Comparison of ENCODE assay signal across 8 mouse cellular contexts in the genomic region with DNA sequence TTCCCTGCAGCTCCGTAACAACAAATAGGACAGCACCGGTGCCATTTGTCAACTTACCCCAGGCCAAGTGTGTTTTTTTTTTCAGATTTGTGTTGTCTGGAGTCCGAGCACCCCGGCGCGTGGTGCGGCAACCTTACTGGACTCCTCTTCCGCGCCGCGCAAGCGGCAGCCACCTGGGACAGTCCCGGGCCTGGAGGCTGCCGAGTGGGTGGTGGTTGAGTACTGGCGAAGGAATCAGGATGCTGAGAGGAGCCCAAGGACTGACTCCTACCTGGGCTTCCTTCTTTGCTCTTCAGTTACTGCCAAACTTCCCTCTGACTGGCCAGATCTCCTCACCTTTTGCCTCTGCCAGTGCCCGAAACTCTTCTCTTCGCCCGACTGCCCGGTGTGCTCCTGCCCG. TPM values are rescaled to one million over a fixed set of nuclear protein-coding genes. Genes with fewer than 3 reads are reported as not detected.
DNase-seq lines count a peak whose midpoint lies in the region; ATAC-seq lines count a peak whose summit lies in the region.

No protein-coding gene starts in this region.

- peak; percentile 34; the same call in 1 of the 2 replicates for ATAC-seq in hindbrain, embryonic 14.5 days (ENCODE audit: low FRiP score)
- ATAC-seq in midbrain, embryonic 16.5 days = peak; percentile 27; the same call in 1 of the 2 replicates
- no peak for ATAC-seq in activated CD4-positive, CD25-positive, alpha-beta regulatory T cell, adult 4 months

- no peaks in the 10 kb centered on the region for H3K4me1 ChIP-seq in hindbrain, embryonic 14.5 days (replicated peaks; ENCODE audit: control insufficient read depth, insufficient read depth, low read length)
- H3K4me1 ChIP-seq in midbrain, embryonic 16.5 days (ENCODE audit: control insufficient read depth, insufficient read depth, low read length) = no peaks in the 10 kb centered on the region

- H3K36me3 ChIP-seq in hindbrain, embryonic 14.5 days (replicated peaks; ENCODE audit: control insufficient read depth, insufficient read depth) = no peaks in the 10 kb centered on the region
- H3K36me3 ChIP-seq in midbrain, embryonic 16.5 days (ENCODE audit: control insufficient read depth, insufficient read depth, low read length) = no peaks in the 10 kb centered on the region

- H3K27ac ChIP-seq in hindbrain, embryonic 14.5 days = no peak overlapping the region
- H3K27ac ChIP-seq in midbrain, embryonic 16.5 days (ENCODE audit: low read length) = no peak overlapping the region

- peak; percentile 1 for DNase-seq in adrenal gland, postnatal 25 days
- no peak for DNase-seq in adrenal gland, postnatal 4 days (ENCODE audit: low spot score in 2 of 2)
- peak; percentile 7 to 19 for DNase-seq in layer of hippocampus, postnatal 10 days (ENCODE audit: low spot score in 2 of 2)
- no peak for DNase-seq in layer of hippocampus, adult 9-11 months
- DNase-seq in hindbrain, embryonic 14.5 days (ENCODE audit: low spot score) = no peak
- no peak for DNase-seq in frontal cortex, postnatal 10 days (ENCODE audit: low spot score in 2 of 2)

- H3K4me2 ChIP-seq in hindbrain, embryonic 14.5 days (replicated peaks) = peak overlapping the region; percentile 62
- peak overlapping the region; percentile 69 for H3K4me2 ChIP-seq in midbrain, embryonic 16.5 days (ENCODE audit: low read length)

- peaks cover 19% of the 10 kb centered on the region for H3K27me3 ChIP-seq in hindbrain, embryonic 14.5 days (ENCODE audit: control insufficient read depth, insufficient read depth, low read length)
- peaks cover 4% of the 10 kb centered on the region for H3K27me3 ChIP-seq in midbrain, embryonic 16.5 days (ENCODE audit: control insufficient read depth, insufficient read depth, low read depth, low read length)

- H3K9me3 ChIP-seq in hindbrain, embryonic 14.5 days (ENCODE audit: control insufficient read depth, low read length) = no peaks in the 10 kb centered on the region
- no peaks in the 10 kb centered on the region for H3K9me3 ChIP-seq in midbrain, embryonic 16.5 days (replicated peaks; ENCODE audit: control insufficient read depth, low read length, poor library complexity, severe bottlenecking)

- H3K9ac ChIP-seq in hindbrain, embryonic 14.5 days = peak overlapping the region; percentile 55; the same call in 1 of the 2 replicates
- peak overlapping the region; percentile 64; the same call in 1 of the 2 replicates for H3K9ac ChIP-seq in midbrain, embryonic 16.5 days (ENCODE audit: low read depth, low read length)

- 17% methylated on average over 20 of the region's 20 CpGs for WGBS in hindbrain, embryonic 14.5 days
- WGBS in midbrain, embryonic 16.5 days = 25% methylated on average over 20 of the region's 20 CpGs

- peak overlapping the region; percentile 47 for H3K4me3 ChIP-seq in hindbrain, embryonic 14.5 days (replicated peaks; ENCODE audit: low read length)
- peak overlapping the region; percentile 45 for H3K4me3 ChIP-seq in midbrain, embryonic 16.5 days (ENCODE audit: low read depth, low read length)

RNA-seq across cellular contexts. Expression of a gene that starts 0.2 kb away (rescaled TPM):
- total RNA-seq in adrenal gland, postnatal 25 days (2021) = 1.4 and 2.6 TPM in 2 replicates
- 1 to 10 TPM; 2.9 to 4.0 TPM for total RNA-seq in adrenal gland, postnatal 4 days (2021)
- 10 to 100 TPM; 42.5 to 45.0 TPM for total RNA-seq in layer of hippocampus, postnatal 10 days (2021)
- 4.8 and 5.1 TPM in 2 replicates for polyA plus RNA-seq in hindbrain, embryonic 14.5 days (2014; fragmentation: Nextera tagmentation; extraction: Ambion mirVana)
- polyA plus RNA-seq in midbrain, embryonic 16.5 days (2015; fragmentation: Nextera tagmentation; extraction: Ambion mirVana) = 2.6 and 3.4 TPM in 2 replicates
- polyA plus RNA-seq in activated CD4-positive, CD25-positive, alpha-beta regulatory T cell, adult 4 months (2017; shearing (Covaris generic)) = not detected

RNA-seq across cellular contexts. Expression of a gene that starts 1.0 kb away (rescaled TPM):
- total RNA-seq in adrenal gland, postnatal 25 days (2021) = 2.4 and 3.4 TPM in 2 replicates
- 1 to 10 TPM; 2.9 to 3.6 TPM for total RNA-seq in adrenal gland, postnatal 4 days (2021)
- 1 to 10 TPM; 3.3 to 3.6 TPM for total RNA-seq in layer of hippocampus, postnatal 10 days (2021)
- polyA plus RNA-seq in hindbrain, embryonic 14.5 days (2014; fragmentation: Nextera tagmentation; extraction: Ambion mirVana) = 1.2 TPM in 2 replicates
- 0.91 and 1.2 TPM in 2 replicates for polyA plus RNA-seq in midbrain, embryonic 16.5 days (2015; fragmentation: Nextera tagmentation; extraction: Ambion mirVana)
- polyA plus RNA-seq in activated CD4-positive, CD25-positive, alpha-beta regulatory T cell, adult 4 months (2017; shearing (Covaris generic)) = not detected

Comparison
In these comparisons a context has a peak if more than half of its experiments do, and no peak if none do; other contexts are left out.
1. DNase-seq: peak in adrenal gland, postnatal 25 days (single experiment) and layer of hippocampus, postnatal 10 days (2 of 2); none in adrenal gland, postnatal 4 days (0 of 2), layer of hippocampus, adult 9-11 months (single experiment), hindbrain, embryonic 14.5 days (single experiment) and frontal cortex, postnatal 10 days (0 of 2).
2. RNA of a gene that starts 0.2 kb away (total RNA-seq): 42.5 to 45.0 TPM in layer of hippocampus, postnatal 10 days; 2.9 to 4.0 TPM in adrenal gland, postnatal 4 days and 1.4 to 2.6 TPM in adrenal gland, postnatal 25 days; every median in the first group is over 4 times any median in the second.